Mouse (Mus musculus): ENCODE measurements around the gene Tmem121b. TPM values are rescaled to one million over a fixed set of nuclear protein-coding genes. Genes with fewer than 3 reads are reported as not detected.

Tmem121b gene
- total and polyA plus RNA-seq, 3 experiments, result not detected

- TF ChIP-seq ZNF384 (IDR thresholded peaks at IDR 0.05; ENCODE audit: low read depth, low read length) (no peak), MEF2A (IDR thresholded peaks at IDR 0.05; ENCODE audit: borderline replicate concordance, low read depth, low read length) (peak; percentile 30; the same call in 1 of the 2 replicates), MAZ (IDR thresholded peaks at IDR 0.05; ENCODE audit: low read depth, low read length) (peak; percentile 82; the same call in 1 of the 2 replicates), TBP (conservative IDR thresholded peaks at IDR 0.05; ENCODE audit: low read depth, low read length) (no peak), ETS1 (conservative IDR thresholded peaks at IDR 0.05; ENCODE audit: low read depth, low read length) (no peak), USF2 (conservative IDR thresholded peaks at IDR 0.05; ENCODE audit: low read depth, low read length) (no peak), ZMIZ1 (IDR thresholded peaks at IDR 0.05; ENCODE audit: low read depth, low read length) (0 out of 2 replicates have a peak, but pooled peaks have one; percentile 60), MAX (IDR thresholded peaks at IDR 0.05; ENCODE audit: low read length) (peak; percentile 45; the same call in 1 of the 2 replicates), GABPA (IDR thresholded peaks at IDR 0.05; ENCODE audit: insufficient replicate concordance, low read depth, low read length) (no peak), KAT2A (IDR thresholded peaks at IDR 0.05; ENCODE audit: insufficient replicate concordance, low read length) (peak; percentile 72; the same call in 1 of the 2 replicates), NELFE (IDR thresholded peaks at IDR 0.05; ENCODE audit: low read depth, low read length) (peak; percentile 82), EP300 (IDR thresholded peaks at IDR 0.05; ENCODE audit: low read length) (no peak), MAFK (IDR thresholded peaks at IDR 0.05; ENCODE audit: insufficient replicate concordance, low read length) (no peak), ELF1 (IDR thresholded peaks at IDR 0.05; ENCODE audit: low read depth, low read length) (peak; percentile 76)
These were observed 37.7 kb upstream of the Tmem121b start, which contains the start of gene Hdhd5 (continued) for GRCm38 (mm10) chr6:120531020-120531965.

GRCm38 (mm10) chr6:120529123-120529522 lies 35.5 kb upstream of the Tmem121b start:
- Histone ChIP-seq H3K9ac (ENCODE audit: insufficient read depth, low read depth) (no peak overlapping the region), H3K27me3 (replicated peaks) (no peaks in the 10 kb centered on the region), H3K4me2 (ENCODE audit: insufficient read depth, low read depth, poor library complexity, severe bottlenecking) (no peak overlapping the region), H3K4me3 (replicated peaks in 1 of 3; ENCODE audit: low read depth in 2 of 3, low read length in 2 of 3, poor library complexity in 1 of 3) (no peak overlapping the region), H3K9me3 (replicated peaks; ENCODE audit: low read length) (no peaks in the 10 kb centered on the region), H3K36me3 (replicated peaks in 1 of 2; ENCODE audit: control insufficient read depth in 1 of 2, insufficient read depth in 1 of 2, low read length in 1 of 2) (peaks cover 8 to 24% of the 10 kb centered on the region in 2 experiments), H3K79me2 (replicated peaks; ENCODE audit: control insufficient read depth, extremely low read depth, insufficient read depth, poor library complexity, severe bottlenecking) (no peaks in the 10 kb centered on the region; the same call in none of the 2 replicates), H3K27ac (ENCODE audit: insufficient read depth, low read depth) (no peak overlapping the region), H3K4me1 (ENCODE audit: control insufficient read depth in 1 of 2, insufficient read depth in 2 of 2) (peaks cover 7 to 29% of the 10 kb centered on the region in 2 experiments)
- TF ChIP-seq ZNF384 (IDR thresholded peaks at IDR 0.05; ENCODE audit: low read depth, low read length) (peak; percentile 39; the same call in 1 of the 2 replicates), NELFE (IDR thresholded peaks at IDR 0.05; ENCODE audit: low read depth, low read length) (no peak), KAT2A (IDR thresholded peaks at IDR 0.05; ENCODE audit: insufficient replicate concordance, low read length) (no peak), JUN (IDR thresholded peaks at IDR 0.05; ENCODE audit: insufficient read depth, low read depth, low read length) (no peak)
- dilution Hi-C loops (cut with MboI; ENCODE audit: extremely low pct_ligation_motif_present, extremely low pct_unique_long_range_greater_than_20kb, low sequenced_read_pairs) (no loop called here), in situ Hi-C loops (cut with MboI; ENCODE audit: low pct_ligation_motif_present, low pct_unique_long_range_greater_than_20kb, low sequenced_read_pairs) (no loop called here)
- no peak for DNase-seq (ENCODE audit: extremely low read depth)
